Mouse (Mus musculus) midbrain, embryonic 15.5 days (tissue): ENCODE measurements at regions not wholly inside any gene's neighbourhood (a gene's known extent, or its start where the extent isn't known, plus 50 kb on each side); places are given as distances from the start of the nearest gene placed in this dataset.
"Not testable (repeated sequence)": the region's sequence is repeated elsewhere in the genome, so short reads cannot be mapped to it uniquely, and the experiment has no call there.

Experiments
- ATAC-seq: fragments of 200-750 bp; cut with Nextera tagmentation; replicated peaks from 2 replicates; pipeline ENCODE4 v1.8.0; 2017; ENCODE audit warnings: moderate TSS enrichment
- H3K27ac ChIP-seq: fragments of 300-500 bp; sonication (generic); 2 replicates; pipeline ENCODE4 v1.5.1; 2015; ENCODE audit warnings: mild to moderate bottlenecking, inconsistent platforms
- H3K27me3 ChIP-seq: fragments of 300-500 bp; sonication (generic); replicated peaks from 2 replicates; pipeline ENCODE4 v1.6.1; 2015; ENCODE audit warnings: inconsistent platforms
- H3K36me3 ChIP-seq: fragments of 300-500 bp; sonication (generic); replicated peaks from 2 replicates; pipeline ENCODE4 v1.6.1; 2015; ENCODE audit warnings: inconsistent platforms
- H3K4me1 ChIP-seq: fragments of 300-500 bp; sonication (generic); 2 replicates; pipeline ENCODE4 v1.6.1; 2015; ENCODE audit warnings: inconsistent platforms
- H3K4me2 ChIP-seq: fragments of 300-500 bp; sonication (generic); 2 replicates; pipeline ENCODE4 v1.6.1; 2015; ENCODE audit warnings: inconsistent platforms, mild to moderate bottlenecking, moderate library complexity
- H3K4me3 ChIP-seq: fragments of 300-500 bp; sonication (generic); 2 replicates; pipeline ENCODE4 v1.5.1; 2015; ENCODE audit warnings: mild to moderate bottlenecking, inconsistent platforms
- H3K9ac ChIP-seq: fragments of 300-500 bp; sonication (generic); 2 replicates; pipeline ENCODE4 v1.6.1; 2015; ENCODE audit warnings: mild to moderate bottlenecking, inconsistent platforms
- H3K9me3 ChIP-seq: fragments of 300-500 bp; sonication (generic); 2 replicates; pipeline ENCODE4 v1.6.1; 2016; ENCODE audit warnings: inconsistent platforms
- WGBS: fragments of 180-500 bp; shearing (Covaris S2); methylation state at CpG from one replicate; pipeline ENCODE4 v1.1.7; 2015; ENCODE audit warnings: mixed read lengths; 5-methylcytosine and 5-hydroxymethylcytosine counted together

DNA sequence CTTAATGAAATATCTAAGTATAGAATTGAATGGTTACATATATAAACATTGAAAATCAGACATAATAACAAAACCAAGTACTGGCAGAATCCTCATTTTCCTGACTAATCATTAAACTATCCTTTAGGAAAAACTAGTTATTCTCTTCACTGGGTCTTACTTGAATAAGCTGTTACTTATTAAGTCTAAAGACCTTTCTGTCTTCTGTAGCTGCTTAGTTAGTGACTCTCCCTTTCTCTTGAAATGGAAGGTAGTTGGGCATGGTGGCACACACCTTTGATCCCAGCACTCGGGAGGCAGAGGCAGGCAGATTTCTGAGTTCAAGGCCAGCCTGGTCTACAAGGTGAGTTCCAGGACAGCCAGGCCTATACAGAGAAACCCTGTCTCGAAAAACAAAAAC lies 135.9 kb upstream of the Abcb5 start:
- H3K27me3 ChIP-seq, H3K36me3 ChIP-seq, H3K9me3 ChIP-seq, H3K4me3 ChIP-seq, ATAC-seq, H3K4me2 ChIP-seq, H3K4me1 ChIP-seq, H3K27ac ChIP-seq, H3K9ac ChIP-seq: not testable (repeated sequence)
- WGBS = 90% methylated on average over 2 of the region's 2 CpGs

GRCm38 (mm10) chr12:119099736-119100135 lies 133.5 kb upstream of the Abcb5 start:
- Histone ChIP-seq H3K36me3 (no peaks in the 10 kb centered on the region), H3K9ac (no peak overlapping the region), H3K9me3 (no peaks in the 10 kb centered on the region), H3K4me1 (no peaks in the 10 kb centered on the region), H3K27ac (no peak overlapping the region), H3K4me3 (no peak overlapping the region), H3K4me2 (no peak overlapping the region), H3K27me3 (no peaks in the 10 kb centered on the region)
- ATAC-seq = no peak

GRCm38 (mm10) chr12:119097814-119098213 lies 131.6 kb upstream of the Abcb5 start:
- Histone ChIP-seq H3K9ac (no peak overlapping the region), H3K4me2 (no peak overlapping the region), H3K27me3 (no peaks in the 10 kb centered on the region), H3K4me3 (no peak overlapping the region), H3K27ac (no peak overlapping the region), H3K9me3 (no peaks in the 10 kb centered on the region), H3K36me3 (no peaks in the 10 kb centered on the region), H3K4me1 (no peaks in the 10 kb centered on the region)
- ATAC-seq = no peak
- 60% methylated on average over 1 of the region's 1 CpGs for WGBS

DNA sequence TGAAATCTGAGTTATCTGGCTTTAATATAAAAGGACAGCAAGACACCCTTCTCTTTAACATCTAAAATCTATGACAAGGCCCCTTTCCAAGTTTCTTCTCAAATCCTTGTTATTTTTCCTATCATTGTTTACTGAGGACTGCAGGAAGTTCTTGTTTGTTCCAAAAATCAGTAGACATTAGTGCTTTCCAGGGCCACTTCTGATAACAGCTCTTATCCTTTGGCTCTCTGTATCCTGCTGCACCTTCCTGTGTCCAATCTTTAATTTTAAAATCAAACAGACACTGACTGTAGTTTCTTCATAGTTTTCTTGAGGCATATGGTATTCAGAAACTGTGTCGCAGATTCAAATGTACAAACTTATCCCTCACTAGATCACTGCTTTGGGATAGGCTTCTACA lies 128.1 kb upstream of the Abcb5 start:
- no peaks in the 10 kb centered on the region for H3K4me1 ChIP-seq
- no peaks in the 10 kb centered on the region for H3K27me3 ChIP-seq
- H3K27ac ChIP-seq = no peak overlapping the region
- H3K9me3 ChIP-seq = no peaks in the 10 kb centered on the region
- no peak overlapping the region for H3K4me3 ChIP-seq
- no peaks in the 10 kb centered on the region for H3K36me3 ChIP-seq
- no peak overlapping the region for H3K4me2 ChIP-seq
- H3K9ac ChIP-seq = no peak overlapping the region
- WGBS = 91% methylated on average over 1 of the region's 1 CpGs
- ATAC-seq = no peak

DNA sequence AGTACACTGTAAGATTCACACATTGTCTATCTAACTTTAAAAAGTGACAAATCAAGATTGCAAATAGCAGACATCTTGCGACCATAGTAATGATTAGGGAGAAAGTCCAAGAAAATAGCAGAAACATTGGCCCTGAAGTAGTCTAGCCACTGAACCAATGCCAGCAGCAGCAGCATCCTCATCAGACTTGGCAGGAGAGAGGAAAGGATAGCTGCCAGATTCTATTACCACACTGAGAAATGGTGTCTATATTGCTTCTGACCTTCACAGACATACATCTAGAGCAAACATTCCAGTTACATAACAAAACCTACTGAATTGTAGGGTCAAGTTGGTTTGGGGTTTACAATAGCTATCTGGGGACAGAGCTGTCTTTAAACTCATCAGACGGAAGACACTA lies 127.2 kb upstream of the Abcb5 start:
- no peak for ATAC-seq
- Histone ChIP-seq H3K4me2 (no peak overlapping the region), H3K4me3 (no peak overlapping the region), H3K4me1 (no peaks in the 10 kb centered on the region), H3K9me3 (no peaks in the 10 kb centered on the region), H3K9ac (no peak overlapping the region), H3K36me3 (no peaks in the 10 kb centered on the region), H3K27ac (no peak overlapping the region), H3K27me3 (no peaks in the 10 kb centered on the region)
- WGBS = 95% methylated on average over 2 of the region's 2 CpGs

GRCm38 (mm10) chr12:119089292-119089691 lies 123.1 kb upstream of the Abcb5 start:
- no peaks in the 10 kb centered on the region for H3K9me3 ChIP-seq
- no peak overlapping the region for H3K27ac ChIP-seq
- H3K36me3 ChIP-seq = no peaks in the 10 kb centered on the region
- H3K4me2 ChIP-seq = no peak overlapping the region
- ATAC-seq = no peak
- 91% methylated on average over 2 of the region's 2 CpGs for WGBS
- no peaks in the 10 kb centered on the region for H3K4me1 ChIP-seq
- H3K27me3 ChIP-seq = no peaks in the 10 kb centered on the region
- no peak overlapping the region for H3K9ac ChIP-seq
- no peak overlapping the region for H3K4me3 ChIP-seq

DNA sequence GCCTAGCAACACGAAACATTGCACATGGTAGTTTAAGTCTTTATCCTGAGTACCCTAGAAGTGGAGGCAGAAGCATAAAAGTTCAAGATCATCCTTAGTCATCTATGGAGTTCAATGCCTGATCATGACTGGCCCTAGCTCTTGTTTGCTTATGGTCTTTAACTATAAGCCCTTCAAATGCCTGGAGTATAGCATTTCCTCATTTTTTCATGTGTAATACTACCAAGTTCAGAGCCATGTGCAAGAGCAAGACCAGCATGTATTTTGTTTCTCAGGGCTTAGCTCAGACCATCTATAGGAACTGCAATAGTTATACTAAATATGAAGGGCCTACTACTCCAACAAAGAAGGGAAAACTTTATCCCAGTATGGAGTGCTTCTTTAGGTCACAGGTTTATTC lies 122.4 kb upstream of the Abcb5 start:
- no peak overlapping the region for H3K4me2 ChIP-seq
- no peak for ATAC-seq
- no peaks in the 10 kb centered on the region for H3K9me3 ChIP-seq
- no peak overlapping the region for H3K4me3 ChIP-seq
- H3K9ac ChIP-seq = no peak overlapping the region
- no peak overlapping the region for H3K27ac ChIP-seq
- H3K36me3 ChIP-seq = no peaks in the 10 kb centered on the region
- H3K4me1 ChIP-seq = no peaks in the 10 kb centered on the region
- WGBS = 89% methylated on average over 1 of the region's 1 CpGs
- no peaks in the 10 kb centered on the region for H3K27me3 ChIP-seq

DNA sequence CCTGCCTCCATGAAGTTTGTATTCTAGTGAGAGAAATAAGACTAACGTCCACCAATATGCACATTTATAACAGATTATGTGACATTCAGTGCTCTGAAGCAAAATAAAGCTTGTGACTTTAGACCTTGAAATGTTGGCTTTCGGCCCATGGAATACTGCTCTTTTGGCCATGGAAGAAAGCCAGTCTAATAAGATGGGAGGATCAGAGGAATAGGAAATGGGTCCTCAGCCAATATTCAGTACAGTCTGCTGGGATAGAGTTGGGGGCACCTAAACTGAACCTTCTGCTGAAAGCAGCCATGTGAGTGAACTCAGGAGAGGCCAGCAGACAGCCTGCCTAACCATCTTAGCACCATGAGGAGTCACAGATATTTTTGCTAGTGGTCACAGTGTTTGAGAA lies 118.6 kb upstream of the Abcb5 start:
- no peaks in the 10 kb centered on the region for H3K36me3 ChIP-seq
- H3K9me3 ChIP-seq = no peaks in the 10 kb centered on the region
- 91% methylated on average over 2 of the region's 2 CpGs for WGBS
- no peak overlapping the region for H3K4me2 ChIP-seq
- H3K4me1 ChIP-seq = no peaks in the 10 kb centered on the region
- ATAC-seq = no peak
- H3K4me3 ChIP-seq = no peak overlapping the region
- H3K9ac ChIP-seq = no peak overlapping the region
- no peaks in the 10 kb centered on the region for H3K27me3 ChIP-seq
- H3K27ac ChIP-seq = no peak overlapping the region

DNA sequence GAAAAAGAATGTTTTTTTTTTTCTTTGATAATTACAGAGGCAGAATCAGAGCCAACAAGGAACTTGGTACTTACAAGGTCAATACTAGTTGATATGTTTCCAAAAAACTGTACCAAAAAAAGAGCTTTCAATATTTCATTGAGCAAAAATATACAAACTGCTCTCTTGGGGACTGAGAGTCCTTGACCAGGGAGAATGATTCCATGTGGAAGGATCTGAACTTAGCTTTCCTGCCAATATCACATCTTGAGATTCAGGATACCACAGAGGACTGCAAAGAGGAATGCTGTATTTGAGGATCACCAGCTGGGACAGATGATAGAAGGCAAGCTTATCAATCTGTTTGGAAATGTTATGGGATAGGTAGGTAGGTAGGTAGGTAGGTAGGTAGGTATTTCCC lies 116.6 kb upstream of the Abcb5 start:
- no peaks in the 10 kb centered on the region for H3K4me1 ChIP-seq
- no peak overlapping the region for H3K9ac ChIP-seq
- no peaks in the 10 kb centered on the region for H3K27me3 ChIP-seq
- H3K36me3 ChIP-seq = no peaks in the 10 kb centered on the region
- H3K9me3 ChIP-seq = no peaks in the 10 kb centered on the region
- H3K27ac ChIP-seq = no peak overlapping the region
- no peak overlapping the region for H3K4me2 ChIP-seq
- no peak for ATAC-seq
- no peak overlapping the region for H3K4me3 ChIP-seq

DNA sequence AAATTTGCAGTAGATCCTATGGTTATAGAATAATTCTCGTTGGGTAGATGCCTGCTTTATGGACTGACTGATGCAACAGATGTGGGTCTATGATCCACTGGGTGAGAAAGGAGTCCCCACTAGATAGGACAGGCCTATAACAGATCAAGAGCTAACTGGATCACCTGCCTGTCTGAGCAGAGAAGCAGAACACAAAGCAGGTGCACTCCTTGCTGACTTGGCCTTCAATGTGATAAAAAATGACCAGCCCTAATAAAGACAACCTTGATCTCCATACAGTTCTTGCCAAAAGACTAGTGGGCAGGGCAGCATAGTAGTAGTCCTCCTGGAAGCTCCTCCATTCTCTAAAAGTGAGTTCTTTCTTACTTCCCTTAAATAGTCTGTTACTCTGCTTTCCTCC lies 109.6 kb upstream of the Abcb5 start:
- no peak overlapping the region for H3K9ac ChIP-seq
- H3K4me1 ChIP-seq = no peaks in the 10 kb centered on the region
- 82% methylated on average over 1 of the region's 1 CpGs for WGBS
- no peak overlapping the region for H3K4me3 ChIP-seq
- no peaks in the 10 kb centered on the region for H3K9me3 ChIP-seq
- no peak overlapping the region for H3K27ac ChIP-seq
- no peak overlapping the region for H3K4me2 ChIP-seq
- ATAC-seq = no peak
- no peaks in the 10 kb centered on the region for H3K36me3 ChIP-seq
- no peaks in the 10 kb centered on the region for H3K27me3 ChIP-seq

DNA sequence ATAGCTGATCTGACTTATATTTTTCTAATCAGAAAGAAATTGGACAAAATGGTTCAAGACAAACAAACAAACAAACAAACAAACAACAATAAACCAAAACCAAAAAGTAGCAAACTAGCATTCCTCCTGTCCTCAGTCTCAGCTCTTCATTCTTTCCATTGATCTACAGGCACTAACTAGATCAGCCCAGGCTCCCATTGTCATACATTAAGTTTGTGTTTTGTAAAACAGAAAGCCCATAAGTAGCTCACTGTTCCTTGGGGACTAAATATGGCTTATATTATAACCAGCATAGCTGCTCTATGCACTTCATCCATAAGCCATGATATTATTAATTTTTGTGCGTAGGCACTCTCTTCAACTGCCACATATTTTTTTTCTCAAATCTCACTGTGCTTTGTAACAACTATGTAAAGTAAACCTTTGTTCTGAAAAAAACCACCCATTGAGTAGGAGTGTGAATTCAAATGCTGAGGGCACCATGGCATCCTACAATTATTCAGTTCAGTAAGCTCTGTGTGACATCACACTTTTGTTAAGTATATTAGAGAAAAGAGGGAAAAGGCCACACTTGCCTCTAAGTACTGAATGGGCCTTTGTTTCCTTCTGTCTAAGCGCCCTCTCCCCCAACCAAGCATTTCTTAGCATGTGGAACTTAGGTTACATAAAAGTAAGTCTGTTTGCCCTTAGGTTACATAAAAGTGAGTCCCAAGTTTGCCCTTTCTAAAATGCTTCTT lies 108.7 kb upstream of the Abcb5 start:
- Histone ChIP-seq H3K4me1 (no peaks in the 10 kb centered on the region), H3K4me2 (no peak overlapping the region), H3K36me3 (no peaks in the 10 kb centered on the region), H3K27ac (no peak overlapping the region), H3K9ac (no peak overlapping the region), H3K4me3 (no peak overlapping the region), H3K27me3 (no peaks in the 10 kb centered on the region), H3K9me3 (no peaks in the 10 kb centered on the region)
- WGBS = 21% methylated on average over 2 of the region's 2 CpGs
- no peak for ATAC-seq

DNA sequence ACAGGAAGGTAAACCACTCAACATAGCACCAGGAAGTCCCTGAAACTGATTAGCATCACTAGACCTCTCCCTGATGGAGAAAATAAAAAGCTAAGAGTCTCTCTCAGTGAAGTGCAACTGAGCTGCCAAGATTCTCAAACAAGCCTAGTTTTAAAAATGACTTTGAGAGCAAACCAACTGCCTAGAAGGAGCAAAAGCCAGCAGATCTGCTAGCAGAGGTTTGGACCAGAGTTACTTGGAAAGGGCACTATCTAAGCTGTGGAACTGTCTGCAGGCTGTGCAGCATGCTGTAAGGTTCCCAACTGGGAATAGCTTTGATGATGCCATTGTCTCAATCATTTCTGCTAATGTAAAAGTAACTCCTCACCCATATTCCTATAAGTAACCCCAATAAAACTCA lies 107.9 kb upstream of the Abcb5 start:
- ATAC-seq = no peak
- no peak overlapping the region for H3K9ac ChIP-seq

GRCm38 (mm10) chr12:119070963-119071362 lies 104.7 kb upstream of the Abcb5 start:
- no peak for ATAC-seq
- H3K9ac ChIP-seq = no peak overlapping the region
- H3K27ac ChIP-seq = no peak overlapping the region
- no peaks in the 10 kb centered on the region for H3K4me1 ChIP-seq
- 61% methylated on average over 1 of the region's 1 CpGs for WGBS
- no peaks in the 10 kb centered on the region for H3K27me3 ChIP-seq
- H3K4me2 ChIP-seq = no peak overlapping the region
- no peaks in the 10 kb centered on the region for H3K9me3 ChIP-seq
- no peaks in the 10 kb centered on the region for H3K36me3 ChIP-seq
- H3K4me3 ChIP-seq = no peak overlapping the region

More for the DNA sequence above, 107.9 kb upstream of the Abcb5 start:
- Histone ChIP-seq H3K27me3 (no peaks in the 10 kb centered on the region), H3K9me3 (no peaks in the 10 kb centered on the region), H3K27ac (no peak overlapping the region), H3K4me1 (no peaks in the 10 kb centered on the region), H3K4me2 (no peak overlapping the region), H3K36me3 (no peaks in the 10 kb centered on the region), H3K4me3 (no peak overlapping the region)
